Mouse (Mus musculus) heart, postnatal 0 days (tissue): Measurements from ENCODE around the gene Cnot4.

Experiments used
- CTCF ChIP-seq: IDR thresholded peaks from 2 replicates; pipeline ENCODE4 v1.5.1; 2016; ENCODE audit warnings: antibody characterized with exemption, control low read depth, low read depth
- EP300 ChIP-seq: IDR thresholded peaks from 2 replicates; pipeline ENCODE4 v1.6.1; 2016; ENCODE audit warnings: antibody characterized with exemption, low read depth

DNA sequence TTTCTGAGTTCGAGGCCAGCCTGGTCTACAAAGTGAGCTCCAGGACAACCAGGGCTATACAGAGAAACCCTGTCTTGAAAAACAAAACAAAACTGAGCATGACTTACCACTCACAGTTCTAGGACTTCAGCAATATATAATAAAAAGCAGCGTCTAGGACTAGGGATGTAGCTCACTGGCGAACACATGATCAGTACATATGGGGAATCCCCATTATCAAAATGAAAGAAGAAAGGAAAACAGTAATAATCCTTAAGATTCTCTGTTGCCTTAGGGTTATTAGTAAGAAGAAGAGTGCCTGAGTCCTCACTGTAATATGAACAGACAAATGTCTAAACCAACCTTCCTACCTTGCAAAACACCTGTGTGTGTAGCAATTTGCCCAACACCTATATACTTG is 11.6 kb downstream of the Cnot4 start:
- TF ChIP-seq CTCF = no peak
- no peak for TF ChIP-seq EP300
